25 mouse cellular contexts compared by ENCODE assay signal in genomic region chr13:103697993-103698392, GRCm38 (mm10).
DNase-seq lines count a peak whose midpoint lies in the region; TF ChIP-seq lines count a peak whose summit lies in the region.
"Had no signal": no experiment of that assay in that cellular context is flagged by ENCODE, and none has a peak within 500 bp of the region (broad histone marks: within the 10 kb centered on the region; RNA-seq: fewer than 3 reads in every experiment).

No protein-coding gene starts in this region.

- TF ChIP-seq POLR2A in liver, adult 2 months (IDR thresholded peaks at IDR 0.05; ENCODE audit: extremely low read depth, insufficient read depth, low read length) = no peak
- TF ChIP-seq POLR2A in CH12.LX (IDR thresholded peaks at IDR 0.05; ENCODE audit: low read depth, low read length) = no peak

- no peaks in the 10 kb centered on the region for H3K4me1 ChIP-seq in liver, adult 2 months (ENCODE audit: control insufficient read depth, insufficient read depth, low read length)
- no peaks in the 10 kb centered on the region for H3K4me1 ChIP-seq in CH12.LX (ENCODE audit: control insufficient read depth in 1 of 2, insufficient read depth in 2 of 2)
- peaks cover 12% of the 10 kb centered on the region for H3K4me1 ChIP-seq in megakaryocyte, embryonic 14.5 days
- H3K4me1 ChIP-seq: forebrain, embryonic 13.5 days; intestine, embryonic 15.5 days; liver, embryonic 12.5 days; midbrain, embryonic 15.5 days; neural tube, embryonic 13.5 days had no signal

- 36% methylated on average over 9 of the region's 9 CpGs for WGBS in liver, adult 2 months

- no peaks in the 10 kb centered on the region for H3K9me3 ChIP-seq in CH12.LX (replicated peaks; ENCODE audit: low read length)
- no peaks in the 10 kb centered on the region for H3K9me3 ChIP-seq in megakaryocyte, embryonic 14.5 days
- H3K9me3 ChIP-seq: forebrain, embryonic 13.5 days; heart, embryonic 10.5 days; hindbrain, embryonic 10.5 days; intestine, embryonic 15.5 days; liver, embryonic 12.5 days; midbrain, embryonic 15.5 days; neural tube, embryonic 13.5 days had no signal

- dilution Hi-C loops in CH12.LX (cut with MboI; ENCODE audit: extremely low pct_ligation_motif_present, extremely low pct_unique_long_range_greater_than_20kb, low sequenced_read_pairs) = no loop called here

- no peaks in the 10 kb centered on the region for H3K36me3 ChIP-seq in liver, adult 2 months (ENCODE audit: control insufficient read depth, insufficient read depth, low read length)
- H3K36me3 ChIP-seq in CH12.LX (replicated peaks in 1 of 2; ENCODE audit: control insufficient read depth in 1 of 2, insufficient read depth in 1 of 2, low read length in 1 of 2) = no peaks in the 10 kb centered on the region
- H3K36me3 ChIP-seq in megakaryocyte, embryonic 14.5 days (replicated peaks; ENCODE audit: low read length) = no peaks in the 10 kb centered on the region
- H3K36me3 ChIP-seq: heart, embryonic 10.5 days; hindbrain, embryonic 10.5 days; intestine, embryonic 15.5 days; liver, embryonic 12.5 days; midbrain, embryonic 15.5 days; neural tube, embryonic 13.5 days had no signal

- H3K4me2 ChIP-seq in CH12.LX (ENCODE audit: insufficient read depth, low read depth, poor library complexity, severe bottlenecking) = peak overlapping the region; percentile 33; the same call in 1 of the 2 replicates
- H3K4me2 ChIP-seq: forebrain, embryonic 13.5 days; intestine, embryonic 15.5 days; liver, embryonic 12.5 days; lung, embryonic 14.5 days; midbrain, embryonic 15.5 days; neural tube, embryonic 13.5 days had no signal

- no peak for TF ChIP-seq EP300 in CH12.LX (IDR thresholded peaks at IDR 0.05; ENCODE audit: low read length)

- no peak for TF ChIP-seq RAD21 in CH12.LX (IDR thresholded peaks at IDR 0.05; ENCODE audit: low read depth, low read length)

- no peak for TF ChIP-seq CTCF in liver, adult 2 months (IDR thresholded peaks at IDR 0.05; ENCODE audit: low read depth, low read length)
- no peak for TF ChIP-seq CTCF in CH12.LX (conservative IDR thresholded peaks at IDR 0.05 in 1 of 2, IDR thresholded peaks at IDR 0.05 in 1 of 2; ENCODE audit: low read depth in 2 of 2, low read length in 2 of 2)

- no peaks in the 10 kb centered on the region for H3K27me3 ChIP-seq in liver, adult 2 months (ENCODE audit: control insufficient read depth, insufficient read depth, low read length)
- no peaks in the 10 kb centered on the region for H3K27me3 ChIP-seq in CH12.LX (replicated peaks)
- peaks cover 11% of the 10 kb centered on the region for H3K27me3 ChIP-seq in megakaryocyte, embryonic 14.5 days (replicated peaks)
- H3K27me3 ChIP-seq: forebrain, embryonic 13.5 days; intestine, embryonic 15.5 days; liver, embryonic 12.5 days; midbrain, embryonic 15.5 days had no signal

- no peak overlapping the region for H3K9ac ChIP-seq in liver, adult 2 months (ENCODE audit: low read depth, low read length)
- H3K9ac ChIP-seq in CH12.LX (ENCODE audit: insufficient read depth, low read depth) = no peak overlapping the region
- H3K9ac ChIP-seq: forebrain, embryonic 13.5 days; intestine, embryonic 15.5 days; liver, embryonic 12.5 days; lung, embryonic 14.5 days; midbrain, embryonic 15.5 days; neural tube, embryonic 13.5 days had no signal

- peak; percentile 56 for DNase-seq in liver, adult 2 months (ENCODE audit: extremely low read depth, low read depth, low spot score)
- no peak for DNase-seq in liver
- DNase-seq in CH12.LX (ENCODE audit: extremely low read depth) = no peak
- peak; percentile 40 for DNase-seq in fat pad, adult 2 months (ENCODE audit: extremely low read depth, low read depth, low spot score)
- no peak for DNase-seq in right cerebral cortex, postnatal 25 days
- no peak for DNase-seq in layer of hippocampus, postnatal 36 days
- DNase-seq: adrenal gland, postnatal 10 days; cerebellum, adult 9-11 months; kidney, adult 8-10 months; kidney, postnatal 10 days; left cerebral cortex, postnatal 4 days; lung, embryonic 14.5 days; retina, postnatal 1 day; right cerebral cortex, postnatal 4 days; thymus, adult 2 months; thymus, postnatal 4 days had no signal

- H3K4me3 ChIP-seq in liver, adult 2 months (ENCODE audit: insufficient read depth, low read depth, low read length) = no peak overlapping the region
- no peak overlapping the region for H3K4me3 ChIP-seq in CH12.LX (replicated peaks in 1 of 3; ENCODE audit: low read depth in 2 of 3, low read length in 2 of 3, poor library complexity in 1 of 3)
- peak overlapping the region; percentile 26 for H3K4me3 ChIP-seq in megakaryocyte, embryonic 14.5 days (replicated peaks)
- H3K4me3 ChIP-seq: forebrain, embryonic 13.5 days; heart, embryonic 10.5 days; hindbrain, embryonic 10.5 days; intestine, embryonic 15.5 days; liver, embryonic 12.5 days; midbrain, embryonic 15.5 days; myocyte; neural tube, embryonic 13.5 days had no signal

- H3K27ac ChIP-seq in liver, adult 2 months (replicated peaks; ENCODE audit: insufficient read depth, low read depth, low read length) = no peak overlapping the region
- H3K27ac ChIP-seq in CH12.LX (ENCODE audit: insufficient read depth, low read depth) = no peak overlapping the region
- H3K27ac ChIP-seq: forebrain, embryonic 13.5 days; heart, embryonic 10.5 days; hindbrain, embryonic 10.5 days; intestine, embryonic 15.5 days; liver, embryonic 12.5 days; midbrain, embryonic 15.5 days; neural tube, embryonic 13.5 days had no signal

- in situ Hi-C loops in CH12.LX (cut with MboI; ENCODE audit: low pct_ligation_motif_present, low pct_unique_long_range_greater_than_20kb, low sequenced_read_pairs) = no loop called here

- no peaks in the 10 kb centered on the region for H3K79me2 ChIP-seq in liver, adult 2 months (ENCODE audit: control insufficient read depth, insufficient read depth, low read length)
- no peaks in the 10 kb centered on the region for H3K79me2 ChIP-seq in CH12.LX (replicated peaks; ENCODE audit: control insufficient read depth, extremely low read depth, insufficient read depth, poor library complexity, severe bottlenecking)

TF ChIP-seq in CH12.LX, 34 proteins besides CTCF, POLR2A, EP300 and RAD21:
- no peak for TF ChIP-seq MAFK (IDR thresholded peaks at IDR 0.05; ENCODE audit: insufficient replicate concordance, low read length)
- TF ChIP-seq BHLHE40 (IDR thresholded peaks at IDR 0.05; ENCODE audit: low read depth, low read length) = no peak
- no peak for TF ChIP-seq JUN (IDR thresholded peaks at IDR 0.05; ENCODE audit: insufficient read depth, low read depth, low read length)
- TF ChIP-seq POLR2AphosphoS2 (IDR thresholded peaks at IDR 0.05; ENCODE audit: low read depth, low read length) = no peak
- TF ChIP-seq USF1 (IDR thresholded peaks at IDR 0.05; ENCODE audit: low read depth, low read length) = no peak
- TF ChIP-seq IRF4 (IDR thresholded peaks at IDR 0.05; ENCODE audit: low read depth, low read length) = no peak
- TF ChIP-seq CHD1 (IDR thresholded peaks at IDR 0.05; ENCODE audit: low read depth, low read length) = no peak
- no peak for TF ChIP-seq NRF1 (IDR thresholded peaks at IDR 0.05; ENCODE audit: low read depth, low read length)
- TF ChIP-seq SIN3A (IDR thresholded peaks at IDR 0.05; ENCODE audit: low read length) = no peak
TF ChIP-seq in CH12.LX: peak in this region for 0.

Comparison
In these comparisons a context has a peak if more than half of its experiments do, and no peak if none do; other contexts are left out.
1. DNase-seq: peak in liver, adult 2 months (single experiment) and fat pad, adult 2 months (single experiment); none in liver (single experiment), CH12.LX (single experiment), right cerebral cortex, postnatal 25 days (single experiment) and layer of hippocampus, postnatal 36 days (0 of 2).